Mouse (Mus musculus): ENCODE measurements around the gene Tubb5. TPM values are rescaled to one million over a fixed set of nuclear protein-coding genes. Genes with fewer than 3 reads are reported as not detected.

Tubb5 gene
- polyA plus RNA-seq, 1 experiment from 2014 or later = 1,854 TPM

GRCm38 (mm10) chr17:35834696-35835422 lies 3.2 kb downstream of the Tubb5 start:
- H3K4me1 ChIP-seq = peaks cover 46% of the 10 kb centered on the region
- ATAC-seq (replicated peaks) = no peak
- H3K27me3 ChIP-seq (replicated peaks) = no peaks in the 10 kb centered on the region
- whole genome bisulfite sequencing = 73% methylated on average over 26 of the region's 26 CpGs
- peaks cover 28% of the 10 kb centered on the region for H3K36me3 ChIP-seq (replicated peaks)
- H3K27ac ChIP-seq = peak overlapping the region; percentile 28; the same call in 1 of the 2 replicates
- H3K4me2 ChIP-seq = peak overlapping the region; percentile 57
- peak overlapping the region; percentile 4 for H3K9ac ChIP-seq
- peak overlapping the region; percentile 96 for H3K4me3 ChIP-seq
- H3K9me3 ChIP-seq = no peaks in the 10 kb centered on the region

- ATAC-seq (replicated peaks) = no peak
- WGBS = 62% methylated on average over 5 of the region's 5 CpGs
- peak overlapping the region; percentile 57 for H3K4me2 ChIP-seq
- no peak overlapping the region for H3K27ac ChIP-seq
- no peak overlapping the region for H3K9ac ChIP-seq
- H3K36me3 ChIP-seq (replicated peaks) = peaks cover 28% of the 10 kb centered on the region
- H3K4me1 ChIP-seq = peaks cover 43% of the 10 kb centered on the region
- no peaks in the 10 kb centered on the region for H3K9me3 ChIP-seq
- H3K4me3 ChIP-seq = peak overlapping the region; percentile 7; the same call in 1 of the 2 replicates
- no peaks in the 10 kb centered on the region for H3K27me3 ChIP-seq (replicated peaks)
Observed at GRCm38 (mm10) chr17:35833894-35834293, 4.2 kb downstream of the Tubb5 start.

- H3K9me3 ChIP-seq = no peaks in the 10 kb centered on the region
- no peak overlapping the region for H3K9ac ChIP-seq
- H3K36me3 ChIP-seq (replicated peaks) = peaks cover 32% of the 10 kb centered on the region
- H3K27me3 ChIP-seq (replicated peaks) = no peaks in the 10 kb centered on the region
- no peak overlapping the region for H3K27ac ChIP-seq
- 25% methylated on average over 5 of the region's 5 CpGs for WGBS
- H3K4me2 ChIP-seq = no peak overlapping the region; the same call in 1 of the 2 replicates
- H3K4me3 ChIP-seq = no peak overlapping the region
- no peak for ATAC-seq (replicated peaks)
- H3K4me1 ChIP-seq = peaks cover 42% of the 10 kb centered on the region
Observed at GRCm38 (mm10) chr17:35833239-35833751, 4.8 kb downstream of the Tubb5 start.

GRCm38 (mm10) chr17:35832400-35833238 lies 5.5 kb downstream of the Tubb5 start:
- ATAC-seq (replicated peaks) = no peak
- Histone ChIP-seq H3K4me1 (peaks cover 42% of the 10 kb centered on the region), H3K27me3 (replicated peaks) (no peaks in the 10 kb centered on the region), H3K27ac (peak overlapping the region; percentile 6; the same call in 1 of the 2 replicates), H3K36me3 (replicated peaks) (peaks cover 32% of the 10 kb centered on the region), H3K4me2 (no peak overlapping the region), H3K4me3 (no peak overlapping the region), H3K9me3 (no peaks in the 10 kb centered on the region), H3K9ac (no peak overlapping the region)
- 68% methylated on average over 8 of the region's 8 CpGs for WGBS

- Histone ChIP-seq H3K36me3 (replicated peaks) (peaks cover 27% of the 10 kb centered on the region; the same call in 1 of the 2 replicates), H3K4me1 (peaks cover 28% of the 10 kb centered on the region), H3K27ac (no peak overlapping the region), H3K27me3 (replicated peaks) (no peaks in the 10 kb centered on the region), H3K4me2 (peak overlapping the region; percentile 23), H3K4me3 (0 out of 2 replicates have a peak overlapping the region, but pooled peaks have one; percentile 9), H3K9me3 (no peaks in the 10 kb centered on the region), H3K9ac (no peak overlapping the region)
- WGBS = 2% methylated on average over 21 of the region's 21 CpGs
- ATAC-seq (replicated peaks) = peak; percentile 53
Observed at GRCm38 (mm10) chr17:35829737-35830136, 8.4 kb downstream of the Tubb5 start.

GRCm38 (mm10) chr17:35825109-35825850 lies 12.8 kb downstream of the Tubb5 start:
- no peak for ATAC-seq (replicated peaks)
- Histone ChIP-seq H3K4me3 (no peak overlapping the region), H3K27ac (no peak overlapping the region), H3K4me2 (no peak overlapping the region), H3K9ac (no peak overlapping the region), H3K9me3 (no peaks in the 10 kb centered on the region), H3K4me1 (peaks cover 39% of the 10 kb centered on the region), H3K36me3 (replicated peaks) (peaks cover 10% of the 10 kb centered on the region; the same call in 1 of the 2 replicates), H3K27me3 (replicated peaks) (no peaks in the 10 kb centered on the region; the same call in 1 of the 2 replicates)
- 88% methylated on average over 13 of the region's 13 CpGs for WGBS

- H3K36me3 ChIP-seq (replicated peaks) = peaks cover 10% of the 10 kb centered on the region; the same call in 1 of the 2 replicates
- whole genome bisulfite sequencing = 66% methylated on average over 7 of the region's 7 CpGs
- H3K9ac ChIP-seq = peak overlapping the region; percentile 68; the same call in 1 of the 2 replicates
- no peak for ATAC-seq (replicated peaks)
- no peaks in the 10 kb centered on the region for H3K9me3 ChIP-seq
- H3K27ac ChIP-seq = no peak overlapping the region
- peaks cover 6% of the 10 kb centered on the region; the same call in 1 of the 2 replicates for H3K27me3 ChIP-seq (replicated peaks)
- H3K4me1 ChIP-seq = peaks cover 32% of the 10 kb centered on the region
- peak overlapping the region; percentile 67 for H3K4me3 ChIP-seq
- H3K4me2 ChIP-seq = peak overlapping the region; percentile 84
Observed at GRCm38 (mm10) chr17:35824402-35824801, 13.7 kb downstream of the Tubb5 start.

GRCm38 (mm10) chr17:35822964-35823937 lies 14.9 kb downstream of the Tubb5 start, which contains the start of gene Flot1:
Gene Flot1 (plus strand): TSS chr17:35823230.
- Histone ChIP-seq H3K4me3 (peak within 1 kb of the TSS; percentile 67), H3K9ac (peak within 1 kb of the TSS; percentile 68), H3K27ac (peak within 1 kb of the TSS; percentile 85), H3K36me3 (replicated peaks) (peaks cover 6% of the 10 kb centered on the region; the same call in 1 of the 2 replicates), H3K4me1 (peaks cover 32% of the 10 kb centered on the region), H3K4me2 (peak within 1 kb of the TSS; percentile 84), H3K9me3 (no peaks in the 10 kb centered on the region), H3K27me3 (replicated peaks) (peaks cover 9% of the 10 kb centered on the region; the same call in 1 of the 2 replicates)
- ATAC-seq (replicated peaks) = peak; percentile 88
- WGBS = under 1% methylated on average over 44 of the region's 47 CpGs

- 2% methylated on average over 11 of the region's 11 CpGs for WGBS
- Histone ChIP-seq H3K9me3 (no peaks in the 10 kb centered on the region), H3K4me2 (peak overlapping the region; percentile 84), H3K27ac (peak overlapping the region; percentile 85), H3K9ac (peak overlapping the region; percentile 68), H3K4me1 (peaks cover 32% of the 10 kb centered on the region), H3K4me3 (peak overlapping the region; percentile 67), H3K36me3 (replicated peaks) (peaks cover 6% of the 10 kb centered on the region; the same call in 1 of the 2 replicates), H3K27me3 (replicated peaks) (peaks cover 9% of the 10 kb centered on the region; the same call in 1 of the 2 replicates)
- no peak; the same call in 1 of the 2 replicates for ATAC-seq (replicated peaks)
Observed at GRCm38 (mm10) chr17:35822564-35822963, 15.5 kb downstream of the Tubb5 start.

Measured in midbrain, embryonic 15.5 days (tissue).